Mouse (Mus musculus): Measurements from ENCODE around the gene Tmem107. TPM values are rescaled to one million over a fixed set of nuclear protein-coding genes. Genes with fewer than 3 reads are reported as not detected.

Gene Tmem107
- total RNA-seq, 2 experiments from 2014 or later, result 8.1 to 11.9 TPM

DNA sequence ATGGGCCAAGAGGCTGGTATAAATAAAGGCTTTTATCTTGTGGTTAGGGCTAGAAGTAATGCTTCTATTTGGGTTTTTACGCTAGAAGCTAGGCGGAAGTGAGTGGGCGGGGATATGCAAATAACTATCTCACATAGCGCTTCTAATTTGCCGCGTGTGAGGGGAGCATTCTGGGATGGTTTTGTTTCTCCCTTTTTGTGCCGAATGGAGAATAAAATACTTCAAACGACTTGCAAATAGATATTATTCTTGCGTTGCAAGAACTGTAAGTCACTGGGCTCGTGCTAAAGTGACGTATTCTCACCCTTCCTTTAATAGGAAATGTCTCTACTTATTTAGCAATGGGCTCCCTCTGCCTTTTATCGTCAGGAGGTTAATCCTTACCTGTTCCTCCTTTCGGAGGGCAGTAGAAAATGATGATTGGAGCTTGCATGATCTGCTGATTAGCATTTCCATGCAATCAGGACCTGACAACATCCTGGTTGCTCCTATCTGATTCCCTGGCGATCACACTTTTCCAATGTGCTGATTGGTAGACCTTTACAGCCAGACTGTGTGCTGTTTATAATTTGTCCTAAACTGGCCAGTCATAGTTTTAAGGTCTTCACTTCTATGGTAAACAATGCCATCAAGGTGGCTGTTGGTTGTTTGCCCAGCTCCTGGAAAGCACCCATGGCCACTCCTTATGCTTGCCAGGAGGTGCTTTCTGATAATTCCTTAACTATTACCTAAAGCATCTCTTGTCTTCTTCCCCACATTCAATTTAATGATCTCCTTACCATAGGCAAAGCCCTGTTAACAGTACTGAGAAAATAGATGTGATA lies 2.7 kb downstream of the Tmem107 start:
- peak; percentile 56 to 63 for DNase-seq (ENCODE audit: low spot score in 2 of 2)

DNA sequence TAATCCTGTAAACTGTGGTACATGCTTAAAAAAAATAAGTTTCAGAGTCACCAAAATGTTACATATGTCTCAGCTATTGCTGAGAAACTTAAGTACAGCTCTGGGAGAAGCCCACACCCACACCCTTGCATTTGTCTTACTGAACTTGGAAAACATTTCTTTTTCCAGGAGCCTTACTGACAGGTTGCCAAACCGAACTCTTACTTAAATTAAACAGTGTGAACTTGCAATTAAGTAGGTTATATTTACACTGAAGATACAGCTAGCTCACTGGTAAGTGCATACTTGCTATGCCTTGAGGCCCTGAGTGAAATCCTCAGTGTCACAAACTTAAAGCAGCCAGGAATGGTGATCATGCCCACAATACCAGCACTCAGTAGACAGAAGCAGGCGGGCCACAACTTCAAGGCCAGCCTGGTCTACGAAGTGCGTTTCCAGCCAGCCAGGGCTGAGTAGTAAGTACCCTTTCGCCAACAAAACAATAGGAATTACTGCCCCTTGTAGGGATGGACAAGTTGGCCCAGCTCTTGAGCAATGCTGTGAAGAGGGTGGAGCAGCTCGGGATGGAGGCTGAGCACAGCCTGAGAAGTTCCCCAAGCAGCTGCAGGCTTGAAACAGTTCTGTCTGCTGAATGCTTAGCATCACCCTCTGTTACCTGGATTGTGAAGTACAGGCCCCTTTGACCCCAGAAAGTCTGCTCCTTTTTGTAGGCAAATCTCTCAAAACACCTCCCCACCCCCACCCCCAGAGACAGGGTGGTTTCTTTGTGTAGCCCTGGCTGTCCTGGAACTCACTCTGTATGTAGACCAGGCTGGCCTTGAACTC lies 3.6 kb downstream of the Tmem107 start:
- DNase-seq (ENCODE audit: low spot score in 2 of 2), result no peak

DNA sequence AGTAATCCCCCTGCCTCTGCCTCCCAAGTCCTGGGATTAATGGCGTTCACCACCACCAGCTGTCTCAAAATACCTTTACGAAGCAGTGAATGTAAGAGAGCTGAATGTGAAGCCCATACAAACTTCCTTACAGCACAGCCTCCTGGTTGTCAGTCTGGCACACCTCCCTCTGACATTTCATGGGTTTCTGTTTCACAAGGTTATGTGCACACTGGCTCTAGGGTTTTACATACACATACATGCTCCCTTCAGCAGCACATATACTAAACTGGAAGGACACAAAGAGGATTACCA lies 4.1 kb downstream of the Tmem107 start:
- DNase-seq (ENCODE audit: low spot score in 2 of 2), result no peak

DNA sequence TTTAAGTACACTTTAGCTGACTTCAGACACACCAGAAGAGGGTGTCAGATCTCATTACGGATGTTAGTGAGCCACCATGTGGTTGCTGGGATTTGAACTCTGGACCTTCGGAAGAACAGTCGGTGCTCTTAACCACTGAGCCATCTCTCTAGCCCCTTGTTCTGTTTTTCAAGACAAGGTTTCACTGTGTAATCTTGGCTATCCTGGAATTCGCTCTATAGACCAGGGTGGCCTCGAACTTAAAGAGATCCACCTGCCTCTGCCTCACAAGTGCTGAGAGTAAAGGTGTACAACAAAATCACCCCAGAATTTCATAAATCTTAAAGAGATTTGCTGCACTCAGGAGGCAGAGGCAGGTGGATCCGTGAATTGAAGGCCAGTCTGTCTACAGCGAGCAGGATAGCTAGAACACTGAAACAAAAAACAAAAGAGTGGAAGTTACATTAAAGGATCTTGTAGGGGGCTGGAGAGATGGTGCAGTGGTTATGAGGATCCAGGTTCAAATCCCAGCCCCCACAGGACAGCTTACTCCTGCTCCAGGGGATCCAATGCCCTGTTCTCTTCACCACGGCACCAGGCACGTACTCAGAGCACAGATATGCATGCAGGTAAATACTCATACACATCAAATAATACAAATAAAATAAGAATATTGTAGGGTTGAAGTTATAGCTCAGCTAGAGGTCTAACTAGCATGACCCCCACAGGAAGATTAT lies 5.3 kb downstream of the Tmem107 start:
- DNase-seq (ENCODE audit: low spot score in 2 of 2), result no peak

DNA sequence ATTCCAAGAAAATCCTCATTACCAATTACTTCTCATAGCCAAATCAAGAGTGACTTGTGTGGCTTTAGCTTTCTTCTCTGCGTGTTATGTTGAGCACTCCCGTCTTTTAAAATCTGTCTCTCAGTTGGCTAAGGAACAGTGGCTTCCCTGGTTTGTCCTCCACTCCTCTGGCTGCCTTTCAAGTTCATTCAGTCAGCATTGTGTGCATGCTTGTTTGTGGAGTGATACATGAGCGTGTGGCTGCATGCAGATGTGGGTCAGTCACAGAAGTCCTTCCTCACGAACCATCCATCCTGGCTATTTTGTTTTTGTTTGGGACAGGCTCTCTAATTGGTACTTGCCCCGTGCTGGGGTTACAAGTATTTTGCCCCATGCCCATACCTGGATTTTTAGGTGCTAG lies 6.0 kb downstream of the Tmem107 start:
- DNase-seq (ENCODE audit: low spot score in 2 of 2), result no peak

DNA sequence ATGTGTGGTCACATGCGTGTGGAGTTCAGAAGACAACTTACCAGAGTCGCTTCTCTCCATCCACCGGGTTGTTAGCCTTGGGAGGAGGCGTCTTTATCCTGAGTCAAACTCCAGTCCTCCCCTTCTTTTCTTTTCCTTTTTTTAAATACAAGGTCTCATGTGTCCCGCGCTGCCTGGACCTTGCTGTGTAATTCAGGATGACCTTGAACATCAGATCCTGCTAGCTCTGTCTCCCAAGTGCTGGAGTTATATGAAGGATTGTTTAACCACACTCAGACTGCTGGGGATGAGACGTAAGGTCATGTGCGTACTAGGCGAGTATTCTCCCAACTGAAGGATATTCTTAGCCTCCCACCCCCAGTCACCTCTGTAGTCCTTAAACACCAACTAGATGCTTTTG lies 6.7 kb downstream of the Tmem107 start:
- no peak for DNase-seq (ENCODE audit: low spot score in 2 of 2)

DNA sequence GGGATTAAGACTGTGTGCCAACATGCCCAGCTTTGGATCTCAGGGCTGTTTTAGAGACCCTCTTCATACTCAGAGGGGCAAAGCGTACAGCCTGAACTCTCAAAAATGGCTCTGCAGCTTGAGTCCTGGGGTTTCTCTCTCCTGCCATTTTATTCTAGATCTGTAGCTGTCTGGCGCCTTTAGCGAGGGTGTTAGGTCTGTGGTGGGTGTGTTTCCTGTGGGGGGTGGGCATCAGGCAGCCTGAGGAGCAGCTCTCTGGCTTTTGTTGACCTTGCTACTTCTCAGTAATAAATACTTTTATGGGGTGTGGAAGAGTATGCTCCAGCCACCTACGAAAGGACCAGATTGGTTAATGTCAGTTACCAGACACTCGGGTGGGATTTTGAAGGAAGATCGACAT lies 7.4 kb downstream of the Tmem107 start:
- no peak for DNase-seq (ENCODE audit: low spot score in 2 of 2)

DNA sequence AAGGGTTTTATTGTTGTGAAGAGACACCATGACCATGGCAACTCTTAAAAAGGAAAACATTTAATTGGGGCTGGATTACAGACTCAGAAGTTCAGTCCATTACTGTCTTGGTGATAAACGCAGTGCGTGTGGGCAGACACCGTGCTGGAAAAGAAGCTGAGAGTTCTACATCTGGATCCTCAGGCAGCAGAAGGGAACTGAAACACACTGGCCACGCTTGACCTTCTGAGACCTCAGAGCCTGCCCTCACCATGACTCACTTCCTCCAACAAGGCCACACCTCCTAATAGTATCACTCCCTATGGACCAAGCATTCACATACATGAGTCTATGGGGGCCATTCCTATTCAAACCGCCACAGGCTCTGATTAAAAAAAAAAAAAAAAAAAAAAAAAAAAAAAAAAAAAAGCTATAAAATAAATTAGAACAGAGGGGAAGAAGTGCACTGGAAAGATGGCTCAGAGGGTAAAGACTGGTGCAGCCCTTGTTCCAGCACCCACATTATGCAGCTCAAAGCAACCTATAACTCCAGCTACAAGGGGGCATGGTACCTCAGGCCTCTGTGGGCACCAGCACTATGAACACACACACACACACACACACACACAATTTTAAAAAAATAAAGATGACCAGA lies 8.3 kb downstream of the Tmem107 start:
- DNase-seq (ENCODE audit: low spot score in 2 of 2), result peak in 1 of 2 experiments; percentile 22

DNA sequence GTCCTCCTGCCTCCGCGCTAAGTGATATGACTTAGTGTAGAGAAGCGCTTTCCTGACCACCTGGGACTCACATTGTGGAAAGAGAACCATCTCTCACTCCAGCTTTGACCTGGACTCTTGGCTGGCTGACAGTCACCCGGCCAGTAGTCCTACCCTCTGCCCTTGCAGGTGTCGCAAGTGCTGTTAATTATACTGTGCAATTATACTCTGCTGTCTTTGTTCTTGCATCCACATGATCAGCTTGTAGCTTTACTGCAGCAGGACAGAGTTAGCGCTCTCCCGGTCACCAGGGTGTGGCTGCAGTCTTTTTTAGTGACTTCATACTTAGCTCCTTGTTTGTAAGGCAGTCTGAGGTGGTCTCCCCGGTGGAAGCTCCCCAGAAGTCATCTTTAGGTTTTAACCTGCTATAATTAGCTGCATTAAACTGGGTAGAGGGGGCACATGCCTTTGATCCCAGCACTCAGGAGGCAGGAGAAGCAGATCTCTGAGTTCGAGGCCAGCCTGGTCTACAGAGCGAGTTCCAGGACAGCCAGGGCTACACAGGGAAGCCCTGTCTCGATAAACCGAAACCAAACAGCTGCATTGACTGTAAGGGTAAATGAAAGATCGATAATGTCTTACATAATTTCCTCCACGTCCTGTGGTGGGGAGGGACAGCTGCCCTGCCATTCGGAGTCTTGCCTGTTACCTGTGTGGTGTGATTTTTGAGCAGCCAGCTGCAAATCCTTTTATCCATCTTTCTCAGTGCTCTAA lies 9.7 kb downstream of the Tmem107 start:
- DNase-seq (ENCODE audit: low spot score in 2 of 2), result no peak

DNA sequence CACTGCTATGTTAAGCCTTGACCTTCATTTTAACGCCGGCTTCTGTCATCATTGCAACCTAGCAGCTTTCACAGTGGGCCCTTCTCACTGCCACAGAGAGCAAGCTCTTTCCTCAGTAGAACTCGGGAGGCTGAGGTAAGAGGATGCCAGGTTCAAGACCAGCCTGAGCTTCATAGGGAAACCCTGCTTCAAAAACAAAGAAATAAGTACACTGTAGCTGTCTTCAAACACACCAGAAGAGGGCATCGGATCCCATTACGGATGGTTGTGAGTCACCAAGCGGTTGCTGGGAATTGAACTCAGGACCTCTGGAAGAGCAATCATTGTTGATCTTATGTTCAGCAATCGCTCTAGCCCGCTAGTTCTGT lies 10.2 kb downstream of the Tmem107 start:
- no peak for DNase-seq (ENCODE audit: low spot score in 2 of 2)

DNA sequence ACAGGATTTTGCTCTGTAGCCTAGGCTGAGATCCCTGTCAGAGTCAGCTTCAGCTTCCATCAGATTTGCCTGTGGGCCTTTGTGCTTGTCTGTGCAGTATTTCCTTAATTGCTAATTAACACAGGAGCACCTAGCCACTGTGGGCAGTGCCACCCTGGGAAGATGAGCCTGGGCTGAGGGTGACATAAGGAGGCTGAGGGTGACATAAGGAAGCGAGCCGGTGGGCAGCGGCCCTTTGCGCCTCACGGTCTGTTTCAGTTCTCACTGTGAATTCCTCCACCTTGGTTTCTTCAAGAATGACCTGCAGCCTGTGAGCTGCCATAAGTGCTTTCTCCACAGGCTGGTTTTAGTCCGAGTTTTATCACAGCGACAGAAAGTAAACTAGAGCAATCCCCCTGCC lies 11.0 kb downstream of the Tmem107 start:
- no peak for DNase-seq (ENCODE audit: low spot score in 2 of 2)

DNA sequence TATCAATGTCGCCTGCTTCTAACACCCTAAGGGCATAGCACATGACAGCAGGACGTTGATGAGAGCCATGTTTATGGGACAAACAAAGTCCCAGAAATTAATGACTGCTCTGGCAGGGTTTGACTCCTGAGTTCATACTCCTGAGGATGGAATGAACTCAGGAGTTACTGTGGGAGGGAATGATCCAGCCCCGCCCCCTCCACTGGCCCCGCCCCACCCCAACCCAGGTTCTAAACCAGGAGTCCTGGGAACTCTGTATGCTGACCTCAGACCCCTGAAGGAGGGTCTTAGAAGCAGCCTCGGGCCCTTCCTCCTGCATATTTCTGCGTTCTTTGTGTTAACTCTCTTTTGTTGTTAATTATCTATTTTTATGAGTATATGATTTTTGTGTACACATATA lies 15.0 kb downstream of the Tmem107 start:
- DNase-seq (ENCODE audit: low spot score in 2 of 2), result peak in 1 of 2 experiments; percentile 16

DNA sequence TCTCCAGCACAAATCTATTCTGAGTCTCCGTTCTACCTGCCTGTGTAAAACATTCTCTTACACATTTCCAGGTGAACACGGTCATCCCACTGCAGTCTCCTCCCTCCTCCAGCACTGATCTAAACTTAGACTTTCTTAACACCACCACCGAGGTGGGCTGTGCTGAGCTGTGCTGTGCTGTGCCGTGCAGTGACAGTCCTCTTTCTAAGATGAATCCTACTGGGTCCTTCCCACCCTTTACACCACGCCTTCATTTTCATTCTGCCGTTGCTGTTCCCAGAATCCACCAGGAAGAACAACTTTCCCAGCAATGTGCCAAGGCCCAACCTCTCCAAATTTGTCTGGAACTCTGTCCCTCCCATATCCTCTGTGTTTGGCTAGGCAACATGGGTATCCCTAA lies 15.8 kb downstream of the Tmem107 start:
- peak in 1 of 2 experiments; percentile 12 for DNase-seq (ENCODE audit: low spot score in 2 of 2)

DNA sequence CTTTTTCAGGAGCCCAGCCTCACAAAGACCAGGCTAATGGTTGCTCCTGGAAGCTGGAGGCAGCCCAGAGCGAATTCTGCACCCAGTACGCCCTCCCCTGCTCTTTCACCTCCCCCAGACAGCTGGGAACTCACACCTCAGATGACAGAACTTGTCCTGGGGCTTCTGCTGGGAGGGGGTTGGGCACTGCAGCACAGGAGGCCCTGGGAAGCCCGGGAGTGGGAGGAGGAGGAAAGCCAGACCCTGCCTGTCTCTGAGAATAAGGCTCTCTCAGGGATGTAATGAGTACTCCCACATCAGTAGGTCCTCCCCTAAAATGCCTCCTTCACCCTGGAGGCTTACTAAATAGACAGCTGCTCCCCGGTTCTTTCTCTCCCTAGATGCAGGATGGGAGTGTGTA lies 16.5 kb downstream of the Tmem107 start:
- DNase-seq (ENCODE audit: low spot score in 2 of 2), result peak in 1 of 2 experiments; percentile 20

DNA sequence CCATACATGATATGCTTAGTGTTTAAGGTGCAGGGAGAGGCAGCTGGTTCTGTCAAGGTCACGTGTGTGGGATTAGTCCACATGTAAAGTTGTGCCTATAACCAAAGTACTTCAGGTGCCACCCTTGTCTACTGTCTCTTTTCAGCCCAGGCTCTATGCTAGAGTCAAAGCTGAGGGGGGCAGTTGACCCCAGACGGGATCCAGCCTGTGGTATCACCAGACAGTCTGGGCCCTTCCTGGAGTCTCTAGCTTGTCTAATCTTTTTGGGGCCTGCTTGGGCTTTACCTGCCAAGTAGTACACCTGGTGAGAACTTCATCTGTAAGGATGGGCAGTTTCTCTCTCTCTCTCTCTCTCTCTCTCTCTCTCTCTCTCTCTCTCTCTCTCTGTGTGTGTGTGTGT lies 17.0 kb downstream of the Tmem107 start:
- DNase-seq (ENCODE audit: low spot score in 2 of 2), result peak in 1 of 2 experiments; percentile 14

DNA sequence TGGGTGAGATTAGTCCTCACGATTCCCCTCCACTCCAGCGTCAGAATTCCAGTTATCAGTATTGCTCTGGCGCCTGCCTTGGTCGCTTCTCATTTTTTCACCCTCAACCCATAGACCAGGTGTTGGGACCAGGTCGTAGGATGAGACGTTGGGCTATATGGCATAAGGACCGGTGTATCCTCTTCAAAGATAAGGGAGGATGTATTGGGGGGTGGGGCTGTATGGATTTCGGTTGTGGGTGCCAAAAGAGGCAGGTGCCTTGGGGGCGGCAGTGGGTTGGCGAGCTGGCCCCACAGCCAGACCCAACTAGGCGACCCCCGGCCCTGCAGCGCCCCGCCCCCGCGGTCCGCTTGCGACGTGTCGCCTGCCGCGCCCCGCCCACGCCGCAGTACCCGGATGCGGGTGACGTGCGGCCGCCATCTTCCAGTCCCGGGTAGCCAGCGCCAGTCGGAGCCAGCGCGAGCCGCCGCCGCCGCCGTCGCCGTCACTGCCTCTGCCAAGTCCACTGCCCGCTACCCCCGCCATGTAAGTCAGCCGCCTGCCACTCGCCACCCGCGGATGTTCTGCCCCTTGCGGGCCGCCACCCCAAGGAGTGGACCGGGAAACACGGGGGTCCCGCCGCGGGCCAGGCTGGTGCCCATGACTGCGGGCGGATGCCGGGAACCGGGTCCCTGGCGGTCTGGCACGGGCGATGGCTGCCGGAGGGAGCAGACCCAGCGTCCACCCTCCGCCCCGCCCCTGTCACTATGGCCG lies 17.7 kb downstream of the Tmem107 start, which contains the start of gene Vamp2:
Gene Vamp2, plus strand, starts transcription at position 388 of the 753 bp plus-strand sequence.
- DNase-seq (ENCODE audit: low spot score in 2 of 2), result peak; percentile 92 to 95

DNA sequence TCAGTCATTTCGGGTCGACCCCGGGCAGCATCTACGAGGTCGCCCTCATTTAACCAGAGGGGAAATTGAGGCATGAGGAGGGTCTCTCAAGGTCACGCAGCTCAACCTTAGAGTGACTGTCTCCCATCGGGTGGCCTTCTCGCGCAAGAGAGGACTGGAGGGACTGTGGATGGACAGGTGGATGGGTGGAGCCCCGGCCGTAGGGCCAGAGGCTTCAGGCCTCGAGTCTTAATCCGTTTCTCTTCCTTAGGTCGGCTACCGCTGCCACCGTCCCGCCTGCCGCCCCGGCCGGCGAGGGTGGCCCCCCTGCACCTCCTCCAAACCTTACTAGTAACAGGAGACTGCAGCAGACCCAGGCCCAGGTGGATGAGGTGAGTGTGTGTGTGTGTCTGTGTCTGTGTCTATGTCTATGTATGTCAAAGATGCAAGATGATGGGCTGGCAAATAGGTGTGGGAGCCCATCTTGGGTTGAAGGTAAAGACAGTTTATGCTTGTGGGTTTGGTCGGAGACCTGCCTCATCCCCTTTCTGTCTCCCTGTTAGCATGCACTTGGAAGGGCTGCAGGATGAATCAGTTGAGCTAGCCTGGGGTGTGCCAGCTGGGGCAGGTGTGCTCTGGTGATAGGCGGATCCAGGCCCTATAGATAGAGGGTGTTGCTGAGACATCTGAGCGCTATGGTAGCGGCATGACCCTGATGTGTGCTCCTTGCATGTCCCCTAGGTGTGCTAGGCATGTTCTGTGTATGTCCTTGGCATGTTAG lies 18.4 kb downstream of the Tmem107 start:
- peak in 1 of 2 experiments; percentile 23 for DNase-seq (ENCODE audit: low spot score in 2 of 2)

DNA sequence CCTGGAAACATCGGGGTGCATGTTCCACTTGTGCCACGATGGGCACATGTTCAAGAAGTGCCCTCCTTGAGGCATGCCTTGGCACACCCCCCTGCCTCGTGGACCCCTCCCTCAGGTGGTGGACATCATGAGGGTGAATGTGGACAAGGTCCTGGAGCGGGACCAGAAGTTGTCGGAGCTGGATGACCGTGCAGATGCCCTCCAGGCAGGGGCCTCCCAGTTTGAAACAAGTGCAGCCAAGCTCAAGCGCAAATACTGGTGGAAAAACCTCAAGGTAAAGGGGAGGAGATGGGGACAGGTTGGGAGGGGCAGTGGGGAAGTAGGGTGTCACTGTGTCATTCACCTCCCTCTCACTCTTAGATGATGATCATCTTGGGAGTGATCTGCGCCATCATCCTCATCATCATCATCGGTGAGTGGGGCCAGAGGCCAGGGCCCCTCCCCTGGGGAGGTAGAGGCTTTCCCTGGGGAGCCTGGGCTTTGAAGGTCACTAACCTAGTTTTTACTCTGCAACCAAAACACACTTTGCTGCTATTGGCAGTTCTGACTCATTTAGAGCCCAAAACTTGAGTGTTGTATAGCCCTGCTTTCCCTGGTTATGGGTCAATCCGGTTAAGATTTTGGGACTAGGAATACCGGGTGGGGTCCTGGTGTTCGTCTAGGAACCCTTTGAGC lies 19.1 kb downstream of the Tmem107 start:
- DNase-seq (ENCODE audit: low spot score in 2 of 2), result no peak

Measured in adrenal gland, adult 18-20 months (tissue).